Mouse (Mus musculus) right cerebral cortex, adult 2 months (tissue): ENCODE measurements around the gene Trub2.

ENCODE experiments used
- DNase-seq, 2 experiments: peaks; one replicate each; pipeline ENCODE4 v3.0.0; 2021 to 2022; ENCODE audit warnings: low spot score in 2 of 2

Trub2 gene

GRCm38 (mm10) chr2:29724664-29725365 lies 63.5 kb downstream of the Trub2 start:
- no peak for DNase-seq

GRCm38 (mm10) chr2:29723132-29723531 lies 65.2 kb downstream of the Trub2 start:
- no peak for DNase-seq

- no peak for DNase-seq
Observed at GRCm38 (mm10) chr2:29718581-29718980, 69.7 kb downstream of the Trub2 start.

- peak in 1 of 2 experiments; percentile 27 for DNase-seq
Observed at GRCm38 (mm10) chr2:29716691-29717090, 71.6 kb downstream of the Trub2 start.

- no peak for DNase-seq
Observed at GRCm38 (mm10) chr2:29716143-29716542, 72.2 kb downstream of the Trub2 start.

- DNase-seq, result peak; percentile 36 to 42
Observed at GRCm38 (mm10) chr2:29714127-29714526, 74.2 kb downstream of the Trub2 start.

GRCm38 (mm10) chr2:29713501-29713900 lies 74.8 kb downstream of the Trub2 start:
- DNase-seq, result no peak

GRCm38 (mm10) chr2:29711877-29712276 lies 76.4 kb downstream of the Trub2 start:
- no peak for DNase-seq
